Mouse (Mus musculus): ENCODE results near the gene Ptges. TPM values are rescaled to one million over a fixed set of nuclear protein-coding genes. Genes with fewer than 3 reads are reported as not detected.

The Ptges gene
- polyA plus RNA-seq, 1 experiment from 2014 or later: 9.1 TPM

GRCm38 (mm10) chr2:30927151-30927781, 2.4 kb downstream of the Ptges start:
- Histone ChIP-seq H3K4me3 (ENCODE audit: low read depth, low read length) (no peak overlapping the region), H3K36me3 (replicated peaks; ENCODE audit: control insufficient read depth, insufficient read depth, low read depth, low read length) (no peaks in the 10 kb centered on the region), H3K9ac (replicated peaks; ENCODE audit: low read length) (no peak overlapping the region), H3K4me2 (ENCODE audit: low read depth, low read length) (no peak overlapping the region), H3K4me1 (ENCODE audit: control insufficient read depth, insufficient read depth, low read length) (peaks cover 8% of the 10 kb centered on the region), H3K9me3 (replicated peaks; ENCODE audit: control insufficient read depth, low read length) (no peaks in the 10 kb centered on the region), H3K27ac (replicated peaks; ENCODE audit: low read depth, low read length) (no peak overlapping the region; the same call in 1 of the 2 replicates), H3K27me3 (ENCODE audit: control insufficient read depth, insufficient read depth, low read length) (no peaks in the 10 kb centered on the region)
- DNase-seq (ENCODE audit: low spot score) (no peak), ATAC-seq (replicated peaks; ENCODE audit: insufficient number of reproducible peaks, low FRiP score, low TSS enrichment, low read depth) (no peak)
- 41% methylated on average over 9 of the region's 9 CpGs for WGBS

GRCm38 (mm10) chr2:30926381-30926780, 3.3 kb downstream of the Ptges start:
- Histone ChIP-seq H3K9me3 (replicated peaks; ENCODE audit: control insufficient read depth, low read length) (no peaks in the 10 kb centered on the region), H3K4me3 (ENCODE audit: low read depth, low read length) (no peak overlapping the region), H3K4me1 (ENCODE audit: control insufficient read depth, insufficient read depth, low read length) (peaks cover 8% of the 10 kb centered on the region), H3K4me2 (ENCODE audit: low read depth, low read length) (no peak overlapping the region), H3K9ac (replicated peaks; ENCODE audit: low read length) (no peak overlapping the region), H3K36me3 (replicated peaks; ENCODE audit: control insufficient read depth, insufficient read depth, low read depth, low read length) (no peaks in the 10 kb centered on the region), H3K27ac (replicated peaks; ENCODE audit: low read depth, low read length) (no peak overlapping the region), H3K27me3 (ENCODE audit: control insufficient read depth, insufficient read depth, low read length) (no peaks in the 10 kb centered on the region)
- 72% methylated on average over 4 of the region's 4 CpGs for WGBS
- ATAC-seq (replicated peaks; ENCODE audit: insufficient number of reproducible peaks, low FRiP score, low TSS enrichment, low read depth) (no peak), DNase-seq (ENCODE audit: low spot score) (no peak)

GRCm38 (mm10) chr2:30925181-30925580, 4.5 kb downstream of the Ptges start:
- Histone ChIP-seq H3K4me2 (ENCODE audit: low read depth, low read length) (no peak overlapping the region), H3K4me3 (ENCODE audit: low read depth, low read length) (no peak overlapping the region), H3K9me3 (replicated peaks; ENCODE audit: control insufficient read depth, low read length) (no peaks in the 10 kb centered on the region), H3K27ac (replicated peaks; ENCODE audit: low read depth, low read length) (no peak overlapping the region), H3K9ac (replicated peaks; ENCODE audit: low read length) (no peak overlapping the region), H3K36me3 (replicated peaks; ENCODE audit: control insufficient read depth, insufficient read depth, low read depth, low read length) (no peaks in the 10 kb centered on the region), H3K27me3 (ENCODE audit: control insufficient read depth, insufficient read depth, low read length) (no peaks in the 10 kb centered on the region), H3K4me1 (ENCODE audit: control insufficient read depth, insufficient read depth, low read length) (peaks cover 8% of the 10 kb centered on the region)
- ATAC-seq (replicated peaks; ENCODE audit: insufficient number of reproducible peaks, low FRiP score, low TSS enrichment, low read depth) (no peak), DNase-seq (ENCODE audit: low spot score) (no peak)
- 81% methylated on average over 4 of the region's 4 CpGs for WGBS

- no peaks in the 10 kb centered on the region for H3K9me3 ChIP-seq (replicated peaks; ENCODE audit: control insufficient read depth, low read length)
- 75% methylated on average over 3 of the region's 3 CpGs for WGBS
- no peak for DNase-seq (ENCODE audit: low spot score)
- ATAC-seq (replicated peaks; ENCODE audit: insufficient number of reproducible peaks, low FRiP score, low TSS enrichment, low read depth): no peak
- no peak overlapping the region for H3K4me3 ChIP-seq (ENCODE audit: low read depth, low read length)
- H3K36me3 ChIP-seq (replicated peaks; ENCODE audit: control insufficient read depth, insufficient read depth, low read depth, low read length): no peaks in the 10 kb centered on the region
- peaks cover 7% of the 10 kb centered on the region; the same call in 1 of the 2 replicates for H3K4me1 ChIP-seq (ENCODE audit: control insufficient read depth, insufficient read depth, low read length)
- H3K9ac ChIP-seq (replicated peaks; ENCODE audit: low read length): no peak overlapping the region
- H3K4me2 ChIP-seq (ENCODE audit: low read depth, low read length): no peak overlapping the region
- H3K27ac ChIP-seq (replicated peaks; ENCODE audit: low read depth, low read length): no peak overlapping the region
- H3K27me3 ChIP-seq (ENCODE audit: control insufficient read depth, insufficient read depth, low read length): no peaks in the 10 kb centered on the region
Measured at GRCm38 (mm10) chr2:30923099-30923498, 6.6 kb downstream of the Ptges start.

GRCm38 (mm10) chr2:30920216-30920615, 9.4 kb downstream of the Ptges start:
- no peaks in the 10 kb centered on the region for H3K36me3 ChIP-seq (replicated peaks; ENCODE audit: control insufficient read depth, insufficient read depth, low read depth, low read length)
- no peaks in the 10 kb centered on the region for H3K27me3 ChIP-seq (ENCODE audit: control insufficient read depth, insufficient read depth, low read length)
- H3K4me2 ChIP-seq (ENCODE audit: low read depth, low read length): no peak overlapping the region
- H3K27ac ChIP-seq (replicated peaks; ENCODE audit: low read depth, low read length): no peak overlapping the region
- DNase-seq (ENCODE audit: low spot score) (no peak), ATAC-seq (replicated peaks; ENCODE audit: insufficient number of reproducible peaks, low FRiP score, low TSS enrichment, low read depth) (no peak)
- H3K4me3 ChIP-seq (ENCODE audit: low read depth, low read length): no peak overlapping the region
- H3K9me3 ChIP-seq (replicated peaks; ENCODE audit: control insufficient read depth, low read length): no peaks in the 10 kb centered on the region
- H3K4me1 ChIP-seq (ENCODE audit: control insufficient read depth, insufficient read depth, low read length): peaks cover 3% of the 10 kb centered on the region; the same call in 1 of the 2 replicates
- H3K9ac ChIP-seq (replicated peaks; ENCODE audit: low read length): no peak overlapping the region
- whole genome bisulfite sequencing: 80% methylated on average over 7 of the region's 7 CpGs

GRCm38 (mm10) chr2:30918780-30919329, 10.8 kb downstream of the Ptges start:
- no peaks in the 10 kb centered on the region for H3K36me3 ChIP-seq (replicated peaks; ENCODE audit: control insufficient read depth, insufficient read depth, low read depth, low read length)
- H3K4me3 ChIP-seq (ENCODE audit: low read depth, low read length): no peak overlapping the region
- H3K27ac ChIP-seq (replicated peaks; ENCODE audit: low read depth, low read length): no peak overlapping the region
- no peak for ATAC-seq (replicated peaks; ENCODE audit: insufficient number of reproducible peaks, low FRiP score, low TSS enrichment, low read depth)
- H3K27me3 ChIP-seq (ENCODE audit: control insufficient read depth, insufficient read depth, low read length): no peaks in the 10 kb centered on the region
- WGBS: 38% methylated on average over 8 of the region's 8 CpGs
- no peak overlapping the region for H3K4me2 ChIP-seq (ENCODE audit: low read depth, low read length)
- H3K9me3 ChIP-seq (replicated peaks; ENCODE audit: control insufficient read depth, low read length): no peaks in the 10 kb centered on the region
- peaks cover 3% of the 10 kb centered on the region; the same call in 1 of the 2 replicates for H3K4me1 ChIP-seq (ENCODE audit: control insufficient read depth, insufficient read depth, low read length)
- peak; percentile 38 for DNase-seq (ENCODE audit: low spot score)
- H3K9ac ChIP-seq (replicated peaks; ENCODE audit: low read length): 0 out of 2 replicates have a peak overlapping the region, but pooled peaks have one; percentile 13

DNA sequence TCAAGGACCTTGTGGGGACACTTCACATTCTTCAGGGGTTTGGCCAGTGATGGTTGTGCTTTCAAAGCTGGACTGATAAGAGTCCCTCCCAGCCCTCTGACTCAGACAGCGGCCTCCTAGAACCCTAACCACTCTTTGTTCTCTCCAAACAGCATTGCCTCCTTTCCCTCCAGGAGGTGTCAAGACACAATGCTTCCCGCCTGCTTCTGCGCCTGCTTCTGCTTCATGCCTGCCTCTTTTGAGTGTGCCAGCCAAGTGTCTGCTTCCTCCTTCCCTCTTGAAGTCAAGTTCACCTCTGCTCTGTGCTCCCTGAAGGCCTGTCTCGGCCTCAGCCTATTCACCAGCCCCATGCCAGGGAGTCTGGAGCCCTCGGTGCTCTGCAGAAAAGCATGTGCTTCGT, 11.5 kb downstream of the Ptges start:
- ATAC-seq (replicated peaks; ENCODE audit: insufficient number of reproducible peaks, low FRiP score, low TSS enrichment, low read depth): no peak
- 63% methylated on average over 6 of the region's 6 CpGs for WGBS
- Histone ChIP-seq H3K9ac (replicated peaks; ENCODE audit: low read length) (no peak overlapping the region), H3K9me3 (replicated peaks; ENCODE audit: control insufficient read depth, low read length) (no peaks in the 10 kb centered on the region), H3K27me3 (ENCODE audit: control insufficient read depth, insufficient read depth, low read length) (no peaks in the 10 kb centered on the region), H3K4me1 (ENCODE audit: control insufficient read depth, insufficient read depth, low read length) (peaks cover 3% of the 10 kb centered on the region; the same call in 1 of the 2 replicates), H3K27ac (replicated peaks; ENCODE audit: low read depth, low read length) (no peak overlapping the region), H3K36me3 (replicated peaks; ENCODE audit: control insufficient read depth, insufficient read depth, low read depth, low read length) (no peaks in the 10 kb centered on the region), H3K4me2 (ENCODE audit: low read depth, low read length) (no peak overlapping the region), H3K4me3 (ENCODE audit: low read depth, low read length) (no peak overlapping the region)
- DNase-seq (ENCODE audit: low spot score): no peak

DNA sequence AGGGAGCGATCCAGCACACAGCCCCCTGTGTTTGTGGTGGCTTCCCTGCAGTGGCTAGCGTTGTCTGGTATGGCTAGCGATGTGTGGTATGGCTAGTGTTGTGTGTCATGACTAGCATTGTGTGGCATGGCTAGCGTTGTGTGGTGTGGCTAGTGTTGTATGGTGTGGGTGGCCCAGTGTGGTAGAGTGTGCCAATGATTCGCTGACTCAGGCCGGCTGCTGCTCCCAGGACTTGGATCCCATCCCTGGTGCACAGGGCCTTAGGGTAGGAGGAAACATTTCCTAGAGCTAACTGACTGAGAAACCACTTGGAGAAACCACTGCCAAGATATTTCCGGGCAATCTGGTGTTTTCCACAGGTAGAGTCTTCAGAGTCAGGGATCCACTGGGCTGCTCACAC, 12.0 kb downstream of the Ptges start:
- Histone ChIP-seq H3K4me2 (ENCODE audit: low read depth, low read length) (no peak overlapping the region), H3K4me1 (ENCODE audit: control insufficient read depth, insufficient read depth, low read length) (peaks cover 3% of the 10 kb centered on the region; the same call in 1 of the 2 replicates), H3K9ac (replicated peaks; ENCODE audit: low read length) (no peak overlapping the region), H3K36me3 (replicated peaks; ENCODE audit: control insufficient read depth, insufficient read depth, low read depth, low read length) (no peaks in the 10 kb centered on the region), H3K4me3 (ENCODE audit: low read depth, low read length) (no peak overlapping the region), H3K27me3 (ENCODE audit: control insufficient read depth, insufficient read depth, low read length) (no peaks in the 10 kb centered on the region), H3K9me3 (replicated peaks; ENCODE audit: control insufficient read depth, low read length) (no peaks in the 10 kb centered on the region), H3K27ac (replicated peaks; ENCODE audit: low read depth, low read length) (no peak overlapping the region)
- DNase-seq (ENCODE audit: low spot score) (no peak), ATAC-seq (replicated peaks; ENCODE audit: insufficient number of reproducible peaks, low FRiP score, low TSS enrichment, low read depth) (no peak)
- 89% methylated on average over 7 of the region's 7 CpGs for WGBS
